Mouse (Mus musculus) olfactory bulb, adult 2 months (tissue): Measurements from ENCODE around the gene F5. TPM values are rescaled to one million over a fixed set of nuclear protein-coding genes. Genes with fewer than 3 reads are reported as not detected.

Source experiments
- H3K27ac ChIP-seq: fragments of 200-500 bp; 2 replicates; pipeline ENCODE4 v1.5.1; 2012; ENCODE audit warnings: low read depth, low read length; ENCODE audit not compliant: insufficient read depth
- H3K4me1 ChIP-seq: fragments of 200-500 bp; 2 replicates; pipeline ENCODE4 v1.6.1; 2012; ENCODE audit warnings: low read length; ENCODE audit not compliant: control insufficient read depth, insufficient read depth
- H3K4me3 ChIP-seq: fragments of 200-500 bp; 2 replicates; pipeline ENCODE4 v1.5.1; 2012; ENCODE audit warnings: mild to moderate bottlenecking, low read depth, low read length, moderate library complexity; ENCODE audit not compliant: insufficient read depth
- CTCF ChIP-seq: fragments of 200-500 bp; IDR thresholded peaks from 2 replicates; pipeline ENCODE4 v1.5.1; 2012; ENCODE audit warnings: low read depth, mild to moderate bottlenecking, low read length, moderate library complexity; ENCODE audit not compliant: insufficient read depth
- POLR2A ChIP-seq: fragments of 200-500 bp; IDR thresholded peaks from 2 replicates; pipeline ENCODE4 v1.6.1; 2012; ENCODE audit warnings: mild to moderate bottlenecking, low read depth, low read length, moderate library complexity; ENCODE audit not compliant: insufficient read depth
- WGBS: fragments of 180-500 bp; shearing (Covaris S2); methylation state at CpG from one replicate; pipeline ENCODE4 v1.1.7; 2018; 5-methylcytosine and 5-hydroxymethylcytosine counted together
- polyA plus RNA-seq: library from polyadenylated mRNA; stranded (reverse); fragments of >200 nt; gene quantifications from 2 replicates; pipeline ENCODE4 v1.2.4, GENCODE M21; 2012; ENCODE audit warnings: low replicate concordance; ENCODE audit not compliant: missing spikeins, insufficient read depth, insufficient read length

F5 gene
- polyA plus RNA-seq, 1 experiment: not detected

- no peak for TF ChIP-seq CTCF
- no peak for TF ChIP-seq POLR2A
- H3K4me1 ChIP-seq: peaks cover 3% of the 10 kb centered on the region; the same call in 1 of the 2 replicates
- no peak overlapping the region for H3K27ac ChIP-seq
- WGBS: 88% methylated on average over 16 of the region's 16 CpGs
- no peak overlapping the region for H3K4me3 ChIP-seq
Measured at GRCm38 (mm10) chr1:164260171-164261028, 108.8 kb downstream of the F5 start.

DNA sequence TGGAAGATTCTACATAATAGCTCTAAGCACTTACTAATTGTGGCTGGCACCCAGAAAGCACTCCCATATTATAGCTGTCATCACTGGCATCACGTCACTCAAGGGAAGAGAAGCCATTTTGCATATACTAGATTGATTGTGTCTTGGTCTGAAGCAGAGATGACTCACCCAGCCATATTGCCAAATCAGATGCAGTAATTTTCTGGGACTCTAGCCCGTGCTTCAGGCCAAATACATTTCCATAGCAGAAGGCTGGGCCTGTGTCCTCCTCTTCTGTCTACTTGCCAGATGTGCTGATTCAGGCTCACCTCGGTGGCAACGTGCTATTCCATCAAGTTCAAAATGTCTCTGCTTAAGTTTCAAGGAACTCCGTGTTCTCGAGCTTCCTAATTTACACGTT, 109.9 kb downstream of the F5 start:
- peaks cover 3% of the 10 kb centered on the region; the same call in 1 of the 2 replicates for H3K4me1 ChIP-seq
- 43% methylated on average over 7 of the region's 7 CpGs for WGBS
- H3K27ac ChIP-seq: no peak overlapping the region
- TF ChIP-seq CTCF (no peak), POLR2A (no peak)
- no peak overlapping the region for H3K4me3 ChIP-seq

Other genes starting within 250 kb of the F5 start
- gene Scyl3, start 222.7 kb upstream of the F5 start, polyA plus RNA-seq: not detected in 2 replicates
- gene BC055324, start 157.0 kb upstream of the F5 start, polyA plus RNA-seq: not detected in 2 replicates
- not detected in 2 replicates for gene Mettl18, start 156.9 kb upstream of the F5 start, polyA plus RNA-seq
- gene Sele, start 103.6 kb upstream of the F5 start, polyA plus RNA-seq: not detected in 2 replicates
- not detected in 2 replicates for gene Sell, start 89.9 kb upstream of the F5 start, polyA plus RNA-seq
- not detected in 2 replicates for gene Selp, start 36.6 kb upstream of the F5 start, polyA plus RNA-seq
- not detected in 2 replicates for gene Slc19a2, start 97.2 kb downstream of the F5 start, polyA plus RNA-seq
- not detected in 2 replicates for gene Ccdc181, start 123.7 kb downstream of the F5 start, polyA plus RNA-seq
- not detected in 2 replicates for gene Nme7, start 152.3 kb downstream of the F5 start, polyA plus RNA-seq
- gene Blzf1, start 155.7 kb downstream of the F5 start, polyA plus RNA-seq: not detected in 2 replicates